Mouse (Mus musculus) neutrophil, adult 5-6 weeks (primary cell): ENCODE results near the gene Olfr319. TPM values are rescaled to one million over a fixed set of nuclear protein-coding genes. Genes with fewer than 3 reads are reported as not detected.
"Not testable (repeated sequence)": the region's sequence is repeated elsewhere in the genome, so short reads cannot be mapped to it uniquely, and the experiment has no call there.

ENCODE experiments used
- ATAC-seq: fragments of 151-379, 151-347 bp; 2 replicates; pipeline ENCODE4 v1.8.0; 2017; ENCODE audit warnings: mild to moderate bottlenecking, moderate TSS enrichment; ENCODE audit not compliant: insufficient number of reproducible peaks, poor library complexity, low FRiP score, severe bottlenecking; ENCODE audit errors: extremely low read depth
- total RNA-seq: library from RNA; stranded (forward); fragments of 200-1000 nt; gene quantifications from 2 replicates; pipeline ENCODE4 v1.2.3, GENCODE M21; 2017

Gene Olfr319
- not detected in 2 replicates for total RNA-seq

DNA sequence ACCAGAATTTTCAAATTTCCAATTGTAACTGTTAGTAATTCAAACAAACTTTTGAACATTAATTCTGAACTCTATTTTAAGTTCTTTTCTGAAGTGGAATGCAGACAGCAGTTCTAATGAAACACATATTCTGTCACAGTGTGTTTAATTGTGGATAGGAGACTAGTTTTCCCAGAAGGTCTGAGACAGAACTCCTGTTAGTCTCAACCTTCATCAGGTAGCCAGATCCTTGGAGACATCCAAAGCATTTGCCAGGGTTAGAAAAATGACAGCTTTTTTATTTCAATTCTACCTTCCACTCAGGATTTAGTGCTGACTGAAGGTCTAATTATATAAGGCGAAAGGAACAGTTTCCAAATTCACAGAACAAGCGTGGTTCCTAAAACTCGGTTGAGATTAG, at the start of gene Olfr319:
Gene Olfr319 (plus strand): TSS at position 301 of the 400 bp plus-strand sequence.
- ATAC-seq = no peak

DNA sequence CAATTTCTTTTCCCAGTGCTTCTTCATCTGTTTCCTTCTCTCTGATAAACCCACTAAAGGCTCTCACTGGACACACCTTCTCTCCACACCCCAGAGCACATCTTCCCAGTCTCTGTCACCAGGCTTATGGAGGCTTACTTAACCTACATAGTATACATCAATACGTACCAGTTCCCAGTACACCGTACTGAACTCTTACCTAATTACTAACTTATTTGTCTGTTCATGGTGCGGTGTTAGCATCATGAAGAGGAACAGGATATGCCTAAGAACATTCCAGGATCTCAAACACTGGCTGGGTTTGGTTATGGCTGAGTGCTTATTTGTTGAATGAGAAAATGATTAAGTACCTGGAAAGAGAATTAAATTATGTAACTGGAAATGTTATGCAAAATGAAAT, 43.8 kb upstream of the Olfr319 start:
- ATAC-seq = no peak

DNA sequence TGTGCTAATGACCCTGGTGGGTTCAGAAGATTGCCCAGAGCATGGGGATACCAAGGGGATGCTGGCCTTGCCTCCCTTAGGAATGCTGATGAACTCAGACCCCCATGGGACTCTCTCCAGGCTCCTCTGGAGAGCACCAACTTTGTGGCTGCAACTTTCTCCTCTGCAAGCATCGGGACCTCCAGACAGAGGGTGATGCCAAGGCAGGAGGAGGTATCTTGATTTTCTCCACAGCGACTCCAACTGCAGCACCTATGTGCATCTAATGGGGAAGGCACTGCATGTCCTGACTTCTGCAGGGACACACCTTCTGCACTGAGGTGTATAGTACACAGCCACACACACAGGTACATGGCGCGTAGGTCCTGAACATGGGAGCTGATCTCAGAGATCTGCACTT, 40.4 kb upstream of the Olfr319 start, which contains the start of gene Olfr322:
Gene Olfr322 (plus strand): TSS at position 187 of the 400 bp plus-strand sequence.
- ATAC-seq = no peak

DNA sequence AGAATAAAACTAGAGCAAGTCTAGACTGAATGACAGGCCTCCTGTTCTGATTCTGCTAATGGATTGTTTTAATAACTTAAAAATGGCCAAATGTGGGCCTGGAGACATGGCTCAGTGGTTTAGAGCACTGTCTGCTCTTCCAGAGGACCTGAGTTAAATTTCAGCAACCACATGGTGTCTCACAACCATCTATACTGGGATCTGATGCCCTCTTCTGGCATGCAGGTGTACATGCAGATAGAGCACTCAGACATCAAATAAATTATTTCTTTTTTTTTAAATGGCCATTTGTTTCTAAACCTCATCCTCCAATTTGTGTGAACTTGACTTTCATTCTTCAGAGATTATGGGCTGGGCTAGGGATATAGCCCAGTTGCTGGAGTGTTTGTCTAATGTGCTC, 29.7 kb upstream of the Olfr319 start:
- no peak for ATAC-seq

DNA sequence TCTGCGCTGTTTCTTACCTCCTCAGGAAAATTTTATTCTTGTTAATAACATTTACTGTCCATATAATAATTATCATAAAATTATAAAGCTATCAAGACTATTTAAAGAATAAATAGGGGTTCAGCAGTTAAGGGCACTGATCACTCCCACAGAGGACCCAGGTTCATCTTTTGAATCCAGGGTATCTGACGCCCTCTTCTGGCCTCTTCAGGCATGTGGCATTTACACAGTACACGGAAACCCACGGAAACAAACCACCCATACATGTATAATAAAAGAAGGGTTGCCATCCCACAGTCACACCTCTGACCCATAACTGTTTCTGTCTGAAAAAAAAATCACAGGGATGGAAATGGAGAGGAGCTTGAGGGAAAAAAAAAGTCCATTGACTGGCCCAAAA, 27.1 kb upstream of the Olfr319 start:
- ATAC-seq = no peak

DNA sequence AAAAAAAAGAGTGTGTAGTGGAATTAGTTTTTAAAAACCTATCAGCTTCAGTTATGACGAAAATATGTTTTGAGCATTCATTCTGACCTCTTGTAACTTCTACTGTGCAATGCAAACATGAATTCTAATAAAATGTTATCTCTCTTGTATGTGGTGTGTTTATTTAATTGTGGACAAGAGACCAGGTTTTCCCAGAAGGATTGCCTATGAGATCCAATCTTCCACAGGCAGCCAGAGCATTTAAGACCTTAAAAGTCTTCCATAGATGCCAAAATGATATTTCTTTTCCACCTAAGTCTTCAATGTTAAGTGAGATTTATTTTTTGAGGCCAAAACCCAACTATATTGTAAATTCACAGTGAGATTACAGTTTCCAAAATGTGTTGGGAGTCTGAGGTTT, 18.2 kb upstream of the Olfr319 start, which contains the start of gene Olfr320:
Gene Olfr320 (plus strand): TSS at position 301 of the 400 bp plus-strand sequence.
- no peak for ATAC-seq

DNA sequence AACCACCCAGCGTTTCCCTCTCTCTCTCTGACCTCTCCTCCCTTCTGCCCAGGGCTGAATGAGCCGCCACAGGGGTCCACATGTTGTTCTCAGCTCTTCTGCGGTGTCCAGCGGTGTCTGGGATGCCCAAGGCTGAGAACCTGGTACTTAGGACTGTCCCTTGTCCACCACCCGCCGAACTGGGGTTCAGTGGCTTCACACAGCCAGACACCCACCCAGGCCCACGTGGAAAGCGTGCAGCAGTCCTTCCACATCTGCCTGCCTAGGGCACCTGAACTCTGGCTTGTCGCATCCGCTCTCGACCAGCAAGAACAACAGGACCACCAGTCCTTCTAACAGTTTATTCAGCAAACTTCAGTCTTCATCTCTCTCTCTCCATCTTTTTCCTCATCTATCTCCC, 10.1 kb downstream of the Olfr319 start:
- no peak for ATAC-seq

DNA sequence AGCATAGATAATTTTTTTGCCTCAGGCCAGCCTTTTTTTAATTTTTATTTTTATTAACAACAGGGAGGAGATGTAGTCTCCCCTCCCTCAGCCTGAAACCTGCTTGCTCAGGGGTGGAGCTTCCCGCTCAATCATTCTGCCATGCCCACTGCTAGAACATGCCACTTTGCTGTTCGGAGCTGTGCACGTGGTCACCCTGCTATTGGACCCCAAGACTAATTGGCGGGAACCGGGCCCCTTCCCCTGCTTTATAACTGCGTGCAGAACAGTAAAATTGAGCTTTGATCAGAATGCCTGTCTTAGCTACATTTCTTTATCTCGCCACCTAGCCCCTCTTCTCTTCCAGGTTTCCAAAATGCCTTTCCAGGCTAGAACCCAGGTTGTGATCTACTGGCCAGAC, 18.8 kb downstream of the Olfr319 start:
- ATAC-seq = not testable (repeated sequence)

DNA sequence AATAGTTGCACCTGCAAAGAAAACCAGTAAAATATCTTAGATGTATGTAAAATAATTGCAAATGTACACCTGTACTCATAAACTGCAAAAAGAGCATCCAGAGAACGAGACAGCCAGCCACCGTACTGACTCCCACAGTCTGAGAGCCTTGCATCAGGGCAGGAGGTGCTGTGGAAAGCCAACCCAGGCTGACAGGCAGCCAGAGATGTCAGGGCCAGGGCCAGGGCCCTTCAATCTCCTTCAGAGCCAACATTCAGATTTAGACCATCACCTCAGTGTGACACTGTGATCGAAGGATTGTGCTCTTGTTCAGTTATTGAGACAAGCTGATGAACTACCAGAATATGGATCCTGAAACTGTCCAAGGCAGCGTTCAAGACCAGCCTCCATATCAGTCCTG, 20.7 kb downstream of the Olfr319 start:
- ATAC-seq = no peak

DNA sequence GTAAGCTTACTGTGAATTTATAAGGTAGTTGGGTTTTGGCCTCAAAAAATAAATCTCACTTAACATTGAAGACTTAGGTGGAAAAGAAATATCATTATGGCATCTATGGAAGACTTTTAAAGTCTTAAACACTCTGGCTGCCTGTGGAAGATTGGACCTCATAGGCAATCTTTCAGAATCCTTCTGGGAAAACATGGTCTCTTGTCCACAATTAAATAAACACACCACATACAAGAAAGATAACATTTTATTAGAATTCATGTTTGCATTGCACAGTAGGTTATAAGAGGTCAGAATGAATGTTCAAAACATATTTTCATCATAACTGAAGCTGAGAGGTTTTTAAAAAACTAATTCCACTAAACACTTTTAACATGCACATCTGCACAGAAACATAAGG, 25.0 kb downstream of the Olfr319 start, which contains the start of gene Olfr318:
Gene Olfr318 (minus strand): TSS at position 101 of the 400 bp plus-strand sequence.
- no peak for ATAC-seq

DNA sequence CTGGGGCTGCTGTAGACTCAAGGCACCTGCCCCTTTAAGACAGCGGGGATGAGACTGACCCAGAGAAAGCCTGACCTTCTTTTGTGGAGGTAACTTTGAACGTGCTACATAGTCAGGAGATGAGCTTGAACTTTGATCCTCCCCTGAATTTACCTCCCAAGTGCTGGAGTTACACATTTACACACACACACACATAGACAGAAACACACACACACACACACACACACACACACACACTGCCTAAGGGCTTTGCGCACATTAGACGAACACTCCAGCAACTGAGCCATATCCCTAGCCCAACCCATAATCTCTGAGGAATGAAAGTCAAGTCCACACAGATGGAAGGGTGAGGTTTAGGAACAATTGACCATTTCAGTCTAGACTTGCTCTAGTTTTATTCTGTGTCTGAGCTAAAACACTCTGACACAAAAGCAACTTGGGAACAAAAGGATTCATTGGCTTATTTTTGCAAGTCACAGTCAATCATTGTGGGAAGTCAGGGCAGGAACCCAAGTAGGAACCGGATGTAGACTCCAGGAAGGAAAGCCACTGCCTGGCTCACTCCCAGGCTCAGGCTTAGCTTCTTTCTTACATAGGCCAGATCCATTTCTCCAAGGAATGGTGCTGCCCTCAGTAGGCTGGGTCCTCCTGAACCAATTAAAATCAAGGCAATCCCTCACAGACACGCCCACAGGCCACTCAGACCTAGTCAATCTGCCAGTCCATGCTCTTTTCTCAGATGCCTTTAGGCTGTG, 29.1 kb downstream of the Olfr319 start:
- ATAC-seq = not testable (repeated sequence)

DNA sequence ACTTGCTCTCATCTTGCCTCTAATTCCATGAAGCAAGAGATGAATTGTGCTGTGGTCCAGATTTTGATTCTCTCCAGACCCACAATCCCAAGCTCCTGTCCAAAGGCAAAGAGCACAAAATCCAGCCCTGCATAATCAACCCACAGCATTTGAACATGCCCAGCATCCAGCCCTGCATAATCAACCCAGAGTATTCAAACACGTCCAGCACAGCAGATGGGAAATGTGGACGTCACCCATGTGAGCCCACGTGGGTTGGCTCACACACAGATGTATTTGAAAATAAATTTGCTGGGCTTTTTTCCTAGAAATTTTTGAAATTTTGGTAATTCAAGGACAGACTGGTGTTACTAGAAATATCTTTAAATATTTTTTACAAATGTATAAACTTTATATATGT, 34.4 kb downstream of the Olfr319 start:
- ATAC-seq = no peak

DNA sequence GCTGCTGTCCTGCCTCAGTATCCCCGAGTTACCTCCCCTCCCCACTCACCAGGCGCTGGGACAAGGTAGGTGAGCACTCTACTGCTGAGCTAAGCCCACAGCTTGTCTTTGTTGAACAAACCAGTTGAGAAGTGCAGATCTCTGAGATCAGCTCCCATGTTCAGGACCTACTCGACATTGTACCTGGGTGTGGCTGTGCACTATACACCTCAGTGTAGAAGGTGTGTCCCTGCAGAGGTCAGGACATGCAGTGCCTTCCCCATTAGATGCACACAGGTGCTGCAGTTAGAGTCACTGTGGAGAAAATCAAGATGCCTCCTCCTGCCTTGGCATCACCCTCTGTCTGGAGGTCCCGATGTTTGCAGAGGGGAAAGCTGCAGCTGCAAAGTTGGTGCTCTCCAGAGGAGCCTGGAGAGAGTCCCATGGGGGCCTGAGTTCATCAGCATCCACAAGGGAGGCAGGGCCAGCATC, 39.9 kb downstream of the Olfr319 start, which contains the start of gene Olfr317:
Gene Olfr317 (minus strand): TSS at position 421 of the 471 bp plus-strand sequence.
- ATAC-seq = no peak

DNA sequence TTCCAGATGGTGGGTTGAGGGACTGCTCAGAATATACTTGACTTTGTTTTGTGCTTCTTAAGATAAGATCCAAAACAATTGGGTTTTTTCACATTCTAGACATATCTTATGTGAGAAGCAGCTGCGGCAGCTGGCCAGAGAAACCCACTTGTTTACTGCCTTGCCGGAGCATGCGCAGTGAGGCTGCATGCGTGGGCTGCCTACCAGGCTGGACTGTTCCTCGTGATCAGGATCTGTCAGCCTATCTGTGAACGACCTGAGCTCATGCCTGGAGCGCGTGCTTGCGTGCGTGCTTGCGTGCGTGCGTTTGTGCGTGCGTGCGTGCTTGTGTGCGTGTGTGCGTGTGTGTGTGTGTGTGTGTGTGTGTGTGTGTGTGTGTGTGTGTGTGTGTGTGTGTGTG, 52.1 kb downstream of the Olfr319 start:
- ATAC-seq = not testable (repeated sequence)

DNA sequence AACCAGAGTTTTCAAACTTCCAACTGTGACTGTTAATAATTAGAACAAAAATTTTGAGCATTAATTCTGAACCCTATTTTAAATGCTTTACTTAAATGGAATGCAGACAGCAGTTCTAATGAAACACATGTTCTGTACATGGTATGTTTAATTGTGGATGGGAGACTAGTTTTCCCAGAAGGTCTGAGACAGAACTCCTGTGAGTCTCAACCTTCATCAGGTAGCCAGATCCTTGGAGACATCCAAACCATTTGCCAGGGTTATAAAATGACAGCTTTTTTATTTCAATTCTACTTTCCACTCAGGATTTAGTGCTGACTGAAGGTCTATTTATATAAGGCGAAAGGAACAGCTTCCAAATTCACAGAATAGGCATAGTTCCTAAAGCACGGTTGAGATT, 53.5 kb downstream of the Olfr319 start, which contains the start of gene Olfr316:
Gene Olfr316 (plus strand): TSS at position 301 of the 400 bp plus-strand sequence.
- no peak for ATAC-seq

Other genes with a start within 250 kb of the Olfr319 start
- not detected in 2 replicates for gene Lypd9, start 246.2 kb upstream of the Olfr319 start, total RNA-seq
- gene Olfr30, start 236.9 kb upstream of the Olfr319 start, total RNA-seq = not detected in 2 replicates
- not detected in 2 replicates for gene Olfr332, start 206.6 kb upstream of the Olfr319 start, total RNA-seq
- gene Olfr331, start 196.6 kb upstream of the Olfr319 start, total RNA-seq = not detected in 2 replicates
- not detected in 2 replicates for gene Olfr330, start 164.3 kb upstream of the Olfr319 start, total RNA-seq
- not detected in 2 replicates for gene Olfr329-ps, start 152.7 kb upstream of the Olfr319 start, total RNA-seq
- gene Olfr328, start 143.5 kb upstream of the Olfr319 start, total RNA-seq = 0.12 TPM in 1 of 2 replicates, not detected in the other
- gene Olfr224, start 128.6 kb upstream of the Olfr319 start, total RNA-seq = not detected in 2 replicates
- not detected in 2 replicates for gene Olfr325, start 121.4 kb upstream of the Olfr319 start, total RNA-seq
- not detected in 2 replicates for gene Olfr324, start 104.0 kb upstream of the Olfr319 start, total RNA-seq
- not detected in 2 replicates for gene 2210407C18Rik, start 83.1 kb upstream of the Olfr319 start, total RNA-seq
- gene Olfr323, start 68.7 kb upstream of the Olfr319 start, total RNA-seq = not detected in 2 replicates
- gene Trim58, start 58.7 kb upstream of the Olfr319 start, total RNA-seq = 0.35 and 0.49 TPM in 2 replicates
- not detected in 2 replicates for gene Olfr322, start 40.4 kb upstream of the Olfr319 start, total RNA-seq
- not detected in 2 replicates for gene Olfr320, start 18.1 kb upstream of the Olfr319 start, total RNA-seq
- 0.23 TPM in 1 of 2 replicates, not detected in the other for gene Olfr318, start 24.9 kb downstream of the Olfr319 start, total RNA-seq
- not detected in 2 replicates for gene Olfr317, start 40.0 kb downstream of the Olfr319 start, total RNA-seq
- not detected in 2 replicates for gene Olfr316, start 53.6 kb downstream of the Olfr319 start, total RNA-seq
- not detected in 2 replicates for gene Olfr315, start 74.0 kb downstream of the Olfr319 start, total RNA-seq
- gene Olfr314, start 83.8 kb downstream of the Olfr319 start, total RNA-seq = not detected in 2 replicates
- not detected in 2 replicates for gene Fam183b, start 102.8 kb downstream of the Olfr319 start, total RNA-seq
- gene Olfr313, start 115.8 kb downstream of the Olfr319 start, total RNA-seq = not detected in 2 replicates
- gene Olfr312, start 130.1 kb downstream of the Olfr319 start, total RNA-seq = not detected in 2 replicates
- gene Olfr311, start 140.1 kb downstream of the Olfr319 start, total RNA-seq = not detected in 2 replicates
- gene Gm12258, start 148.0 kb downstream of the Olfr319 start, total RNA-seq = 12.1 and 16.8 TPM in 2 replicates
- 7.9 and 8.8 TPM in 2 replicates for gene 2810021J22Rik, start 168.1 kb downstream of the Olfr319 start, total RNA-seq
- 14.6 and 14.7 TPM in 2 replicates for gene Zfp39, start 205.1 kb downstream of the Olfr319 start, total RNA-seq
- 0.23 and 0.61 TPM in 2 replicates for gene Btnl10, start 218.7 kb downstream of the Olfr319 start, total RNA-seq
- gene Rnf187, start 239.8 kb downstream of the Olfr319 start, total RNA-seq = 60.8 and 72.2 TPM in 2 replicates
- 3.7 and 8.1 TPM in 2 replicates for gene Hist3h2ba, start 249.8 kb downstream of the Olfr319 start, total RNA-seq